Mouse (Mus musculus) stomach, postnatal 0 days (tissue): ENCODE data around the gene Gm30191. TPM values are rescaled to one million over a fixed set of nuclear protein-coding genes. Genes with fewer than 3 reads are reported as not detected.

Source experiments
- ATAC-seq: fragments of 200-750 bp; cut with Nextera tagmentation; 2 replicates; pipeline ENCODE4 v1.8.0; 2017; ENCODE audit not compliant: low FRiP score, low TSS enrichment
- DNase-seq: peaks from one replicate; pipeline ENCODE4 v3.0.0-alpha.2; 2016; ENCODE audit warnings: low spot score
- H3K27ac ChIP-seq: fragments of 300-500 bp; sonication (generic); replicated peaks from 2 replicates; pipeline ENCODE4 v1.5.1; 2014; ENCODE audit warnings: mild to moderate bottlenecking, control low read depth
- H3K27me3 ChIP-seq: fragments of 300-500 bp; sonication (generic); 2 replicates; pipeline ENCODE4 v1.6.1; 2014; ENCODE audit warnings: low read length; ENCODE audit not compliant: control insufficient read depth, insufficient read depth
- H3K36me3 ChIP-seq: fragments of 300-500 bp; sonication (generic); 2 replicates; pipeline ENCODE4 v1.6.1; 2014; ENCODE audit warnings: low read length, mixed read lengths; ENCODE audit not compliant: control insufficient read depth, insufficient read depth
- H3K4me1 ChIP-seq: fragments of 300-500 bp; sonication (generic); replicated peaks from 2 replicates; pipeline ENCODE4 v1.6.1; 2014; ENCODE audit warnings: antibody characterized with exemption; ENCODE audit not compliant: control insufficient read depth, insufficient read depth
- H3K4me2 ChIP-seq: fragments of 300-500 bp; sonication (generic); replicated peaks from 2 replicates; pipeline ENCODE4 v1.6.1; 2014; ENCODE audit warnings: low read depth, mild to moderate bottlenecking, control low read depth, moderate library complexity
- H3K4me3 ChIP-seq: fragments of 300-500 bp; sonication (generic); 2 replicates; pipeline ENCODE4 v1.5.1; 2014; ENCODE audit warnings: low read depth, low read length, control low read depth
- H3K9ac ChIP-seq: fragments of 300-500 bp; sonication (generic); 2 replicates; pipeline ENCODE4 v1.6.1; 2014; ENCODE audit warnings: mild to moderate bottlenecking, low read length, control low read depth, mixed read lengths
- H3K9me3 ChIP-seq: fragments of 300-500 bp; sonication (generic); 2 replicates; pipeline ENCODE4 v1.6.1; 2016; ENCODE audit warnings: low read length; ENCODE audit not compliant: control insufficient read depth
- CTCF ChIP-seq: IDR thresholded peaks from 2 replicates; pipeline ENCODE4 v1.5.1; 2016; ENCODE audit warnings: antibody characterized with exemption, low read depth, mild to moderate bottlenecking, moderate library complexity
- EP300 ChIP-seq: optimal IDR thresholded peaks from 2 replicates; pipeline ENCODE3; 2016; ENCODE audit warnings: antibody characterized with exemption
- WGBS: fragments of 180-500 bp; shearing (Covaris S2); extraction: QIAGEN DNeasy Blood & Tissue Kit; methylation state at CpG from one replicate; pipeline ENCODE4 v1.1.7; 2014; 5-methylcytosine and 5-hydroxymethylcytosine counted together
- polyA plus RNA-seq: library from polyadenylated mRNA; unstranded; fragments of >200 nt; fragmentation: Nextera tagmentation; extraction: Ambion mirVana; gene quantifications from 2 replicates; pipeline ENCODE4 v1.2.1, GENCODE M21; 2015

Gm30191 gene
- not detected in 2 replicates for polyA plus RNA-seq

DNA sequence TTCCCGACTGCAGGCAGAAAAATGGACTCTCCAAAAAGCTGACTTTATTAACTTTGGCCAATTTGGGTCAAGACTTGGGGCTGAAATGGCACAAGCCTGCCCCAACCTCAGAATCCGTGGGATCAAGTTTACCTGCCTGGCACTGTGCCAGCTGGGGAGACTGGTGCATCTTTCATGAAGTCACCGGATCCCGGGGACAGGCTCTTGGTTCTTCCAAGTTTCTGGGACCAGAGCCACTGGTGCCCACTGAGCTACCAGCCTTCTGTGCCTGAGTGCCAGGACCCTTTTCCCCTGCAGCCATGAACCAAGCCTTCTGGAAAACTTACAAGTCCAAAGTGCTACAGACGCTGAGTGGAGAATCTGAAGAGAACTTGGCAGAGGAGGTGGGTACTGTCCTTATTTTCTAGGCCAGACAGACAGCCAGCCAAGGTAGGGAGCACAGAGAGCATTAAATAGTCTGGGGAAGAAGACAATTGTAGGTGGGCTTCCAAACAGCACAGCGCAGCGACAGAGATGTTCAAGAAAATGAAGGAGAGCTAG, at the start of gene Gm30191:
Gm30191 (plus strand) TSS at position 217 of the 540 bp plus-strand sequence.
- Histone ChIP-seq H3K36me3 (no peaks in the 10 kb centered on the region), H3K9ac (no peak within 1 kb of the TSS), H3K27me3 (peaks cover 6% of the 10 kb centered on the region; the same call in 1 of the 2 replicates), H3K4me2 (peak within 1 kb of the TSS; percentile 96), H3K9me3 (no peaks in the 10 kb centered on the region), H3K4me3 (peak within 1 kb of the TSS; percentile 75; the same call in 1 of the 2 replicates), H3K27ac (no peak within 1 kb of the TSS), H3K4me1 (peaks cover 5% of the 10 kb centered on the region; the same call in 1 of the 2 replicates)
- 61% methylated on average over 7 of the region's 7 CpGs for WGBS
- no peak for ATAC-seq
- no peak for DNase-seq
- TF ChIP-seq CTCF (no peak), EP300 (no peak)

- Histone ChIP-seq H3K27ac (no peak overlapping the region), H3K4me2 (no peak overlapping the region), H3K4me1 (no peaks in the 10 kb centered on the region), H3K27me3 (no peaks in the 10 kb centered on the region), H3K9me3 (no peaks in the 10 kb centered on the region), H3K36me3 (no peaks in the 10 kb centered on the region), H3K9ac (no peak overlapping the region), H3K4me3 (no peak overlapping the region)
- ATAC-seq, result no peak
- 57% methylated on average over 2 of the region's 2 CpGs for WGBS
- TF ChIP-seq CTCF, result no peak
- TF ChIP-seq EP300, result no peak
- DNase-seq, result no peak
Measured at GRCm38 (mm10) chr4:134199371-134199770, 47.4 kb upstream of the Gm30191 start.

DNA sequence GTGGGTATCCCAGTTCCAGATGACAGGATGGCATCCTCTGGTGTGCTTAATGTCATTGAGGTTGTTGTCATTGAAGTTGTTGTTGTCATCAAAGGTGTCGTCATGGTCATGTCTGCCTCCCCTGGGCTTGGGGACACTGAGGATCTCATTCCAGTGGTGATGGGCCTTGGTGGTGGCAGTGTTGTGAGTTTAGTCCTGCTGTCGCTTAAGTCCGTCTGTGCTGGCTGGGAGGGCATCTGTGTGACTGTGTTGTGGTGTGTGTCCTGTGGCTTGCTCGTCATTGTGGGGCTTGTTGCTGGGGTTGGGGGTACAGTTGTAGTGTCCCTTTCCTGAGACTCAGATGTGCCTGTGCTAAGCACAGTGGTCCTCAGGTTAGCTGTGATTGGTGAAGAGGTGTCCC, 43.8 kb upstream of the Gm30191 start, which contains the start of gene Gm7534:
Gm7534 (minus strand) TSS at position 101 of the 400 bp plus-strand sequence.
- no peak for ATAC-seq
- H3K4me3 ChIP-seq, result no peak within 1 kb of the TSS
- no peak within 1 kb of the TSS for H3K27ac ChIP-seq
- no peak within 1 kb of the TSS for H3K4me2 ChIP-seq
- WGBS, result 96% methylated on average over 4 of the region's 4 CpGs
- DNase-seq, result no peak
- TF ChIP-seq CTCF, result no peak
- TF ChIP-seq EP300, result no peak
- no peaks in the 10 kb centered on the region for H3K36me3 ChIP-seq
- no peaks in the 10 kb centered on the region for H3K27me3 ChIP-seq
- H3K9me3 ChIP-seq, result no peaks in the 10 kb centered on the region
- H3K9ac ChIP-seq, result no peak within 1 kb of the TSS
- H3K4me1 ChIP-seq, result no peaks in the 10 kb centered on the region

- no peak overlapping the region for H3K4me3 ChIP-seq
- H3K9ac ChIP-seq, result no peak overlapping the region
- no peak overlapping the region for H3K4me2 ChIP-seq
- no peaks in the 10 kb centered on the region for H3K9me3 ChIP-seq
- TF ChIP-seq CTCF, result no peak
- no peak for TF ChIP-seq EP300
- DNase-seq (no peak), ATAC-seq (no peak)
- no peaks in the 10 kb centered on the region for H3K4me1 ChIP-seq
- H3K36me3 ChIP-seq, result no peaks in the 10 kb centered on the region
- 81% methylated on average over 17 of the region's 17 CpGs for WGBS
- no peaks in the 10 kb centered on the region for H3K27me3 ChIP-seq
- H3K27ac ChIP-seq, result no peak overlapping the region
Measured at GRCm38 (mm10) chr4:134203340-134203896, 43.3 kb upstream of the Gm30191 start.

- ATAC-seq, result no peak
- no peaks in the 10 kb centered on the region for H3K27me3 ChIP-seq
- DNase-seq, result no peak
- no peak overlapping the region for H3K27ac ChIP-seq
- H3K9me3 ChIP-seq, result no peaks in the 10 kb centered on the region
- H3K4me3 ChIP-seq, result no peak overlapping the region
- no peaks in the 10 kb centered on the region for H3K4me1 ChIP-seq
- no peaks in the 10 kb centered on the region for H3K36me3 ChIP-seq
- TF ChIP-seq CTCF (no peak), EP300 (no peak)
- 55% methylated on average over 6 of the region's 6 CpGs for WGBS
- no peak overlapping the region for H3K4me2 ChIP-seq
- no peak overlapping the region for H3K9ac ChIP-seq
Measured at GRCm38 (mm10) chr4:134206488-134207053, 40.2 kb upstream of the Gm30191 start.
